Mouse (Mus musculus) C2C12 (cell line): ENCODE measurements around the gene Megf8. TPM values are rescaled to one million over a fixed set of nuclear protein-coding genes. Genes with fewer than 3 reads are reported as not detected.

Source experiments
- H3K27me3 ChIP-seq: one replicate; pipeline ENCODE4 v1.6.1; 2011; ENCODE audit not compliant: control insufficient read depth, insufficient read depth, insufficient read length
- H3K36me3 ChIP-seq: one replicate; pipeline ENCODE4 v1.6.1; 2011; ENCODE audit not compliant: control insufficient read depth, insufficient read depth
- H3K4me3 ChIP-seq: one replicate; pipeline ENCODE4 v1.5.1; 2011; ENCODE audit warnings: mild to moderate bottlenecking, control low read depth; ENCODE audit not compliant: poor library complexity, insufficient read depth, severe bottlenecking
- H3K79me2 ChIP-seq: one replicate; pipeline ENCODE4 v1.6.1; 2011; ENCODE audit not compliant: control insufficient read depth, insufficient read depth
- H3K79me3 ChIP-seq: one replicate; pipeline ENCODE4 v1.6.1; 2011; ENCODE audit warnings: low read depth, control low read depth
- H3ac ChIP-seq: one replicate; pipeline ENCODE3; 2011; ENCODE audit warnings: low read depth; ENCODE audit not compliant: control insufficient read depth, insufficient read length
- CEBPB ChIP-seq: IDR thresholded peaks from one replicate; pipeline ENCODE4 v1.6.1; 2011; ENCODE audit warnings: low read depth, mild to moderate bottlenecking, control low read depth, moderate library complexity
- CTCF ChIP-seq: IDR thresholded peaks from one replicate; pipeline ENCODE4 v1.5.1; 2011; ENCODE audit not compliant: control insufficient read depth, insufficient read depth, insufficient read length
- FOSL1 ChIP-seq: IDR thresholded peaks from one replicate; pipeline ENCODE4 v1.8.0; 2011; ENCODE audit warnings: mild to moderate bottlenecking, low read length; ENCODE audit not compliant: poor library complexity, insufficient read depth, severe bottlenecking
- MAX ChIP-seq: IDR thresholded peaks from one replicate; pipeline ENCODE4 v1.6.1; 2011; ENCODE audit warnings: mild to moderate bottlenecking, control low read depth
- MYOD1 ChIP-seq: IDR thresholded peaks from one replicate; pipeline ENCODE4 v1.6.1; 2011; ENCODE audit warnings: low read depth; ENCODE audit not compliant: control insufficient read depth, insufficient read length
- MYOG ChIP-seq: IDR thresholded peaks from one replicate; pipeline ENCODE4 v1.6.1; 2011; ENCODE audit not compliant: control insufficient read depth, insufficient read length; ENCODE audit errors: extremely low read depth
- USF1 ChIP-seq: IDR thresholded peaks from one replicate; pipeline ENCODE4 v1.6.1; 2011; ENCODE audit warnings: low read depth, mild to moderate bottlenecking, control low read depth, moderate library complexity
- polyA plus RNA-seq: library from polyadenylated mRNA; unstranded; fragments of >200 nt; fragmentation: generic; extraction: Trizol; gene quantifications from one replicate; pipeline ENCODE4 v1.2.1, GENCODE M21; 2012; ENCODE audit warnings: missing spikeins

Gene Megf8
- polyA plus RNA-seq, 1 experiment = 31.9 TPM

- no peak overlapping the region for H3K4me3 ChIP-seq
- H3K79me3 ChIP-seq = no peaks in the 10 kb centered on the region
- H3ac ChIP-seq = no peak overlapping the region
- H3K27me3 ChIP-seq = no peaks in the 10 kb centered on the region
- peaks cover 46% of the 10 kb centered on the region for H3K36me3 ChIP-seq
- H3K79me2 ChIP-seq = peaks cover 5% of the 10 kb centered on the region
- TF ChIP-seq MAX (no peak), CEBPB (no peak), USF1 (no peak)
These were observed 24.9 kb upstream of the Megf8 start for GRCm38 (mm10) chr7:25292107-25292506.

- no peak overlapping the region for H3K4me3 ChIP-seq
- H3K79me2 ChIP-seq = peaks cover 6% of the 10 kb centered on the region
- H3K79me3 ChIP-seq = no peaks in the 10 kb centered on the region
- no peaks in the 10 kb centered on the region for H3K27me3 ChIP-seq
- no peak overlapping the region for H3ac ChIP-seq
- H3K36me3 ChIP-seq = peaks cover 36% of the 10 kb centered on the region
- TF ChIP-seq USF1 (no peak), MYOG (no peak), CEBPB (no peak), MAX (no peak), CTCF (no peak), FOSL1 (no peak), MYOD1 (no peak)
These were observed 23.7 kb upstream of the Megf8 start for GRCm38 (mm10) chr7:25293191-25293739.

- Histone ChIP-seq H3K36me3 (peaks cover 24% of the 10 kb centered on the region), H3K27me3 (no peaks in the 10 kb centered on the region), H3K79me2 (peaks cover 6% of the 10 kb centered on the region), H3ac (no peak overlapping the region), H3K79me3 (no peaks in the 10 kb centered on the region), H3K4me3 (no peak overlapping the region)
- TF ChIP-seq MAX = no peak
- TF ChIP-seq CEBPB = no peak
- TF ChIP-seq USF1 = no peak
- TF ChIP-seq CTCF = no peak
- TF ChIP-seq MYOD1 = no peak
- no peak for TF ChIP-seq MYOG
- no peak for TF ChIP-seq FOSL1
These were observed 22.5 kb upstream of the Megf8 start for GRCm38 (mm10) chr7:25294495-25294894.

GRCm38 (mm10) chr7:25294960-25295722 lies 21.8 kb upstream of the Megf8 start:
- Histone ChIP-seq H3K36me3 (peaks cover 24% of the 10 kb centered on the region), H3ac (no peak overlapping the region), H3K27me3 (no peaks in the 10 kb centered on the region), H3K4me3 (no peak overlapping the region), H3K79me3 (no peaks in the 10 kb centered on the region), H3K79me2 (peaks cover 6% of the 10 kb centered on the region)
- no peak for TF ChIP-seq USF1
- no peak for TF ChIP-seq MYOG
- no peak for TF ChIP-seq CTCF
- TF ChIP-seq MYOD1 = no peak
- no peak for TF ChIP-seq FOSL1
- no peak for TF ChIP-seq MAX
- no peak for TF ChIP-seq CEBPB

- TF ChIP-seq FOSL1 = no peak
- TF ChIP-seq USF1 = no peak
- TF ChIP-seq MYOD1 = no peak
- no peak for TF ChIP-seq MYOG
- TF ChIP-seq MAX = no peak
- TF ChIP-seq CEBPB = no peak
- TF ChIP-seq CTCF = no peak
- Histone ChIP-seq H3K36me3 (peaks cover 12% of the 10 kb centered on the region), H3K4me3 (peak overlapping the region; percentile 44), H3K27me3 (no peaks in the 10 kb centered on the region), H3ac (peak overlapping the region; percentile 52), H3K79me3 (no peaks in the 10 kb centered on the region), H3K79me2 (peaks cover 6% of the 10 kb centered on the region)
These were observed 20.0 kb upstream of the Megf8 start for GRCm38 (mm10) chr7:25296945-25297453.
